Mouse (Mus musculus) liver, embryonic 11.5 days (tissue): ENCODE measurements around the gene March6. TPM values are rescaled to one million over a fixed set of nuclear protein-coding genes. Genes with fewer than 3 reads are reported as not detected.

Experiments
- ATAC-seq: fragments of 200-750 bp; cut with Nextera tagmentation; replicated peaks from 2 replicates; pipeline ENCODE4 v1.8.0; 2017; ENCODE audit warnings: moderate number of reproducible peaks, mild to moderate bottlenecking, moderate TSS enrichment, moderate library complexity; ENCODE audit not compliant: low FRiP score
- DNase-seq: peaks from one replicate; pipeline ENCODE4 v3.0.0-alpha.2; 2017; ENCODE audit warnings: low spot score
- H3K27ac ChIP-seq: fragments of 300-500 bp; sonication (generic); 2 replicates; pipeline ENCODE4 v1.5.1; 2014; ENCODE audit warnings: mild to moderate bottlenecking, low read depth, low read length, control low read depth
- H3K27me3 ChIP-seq: fragments of 300-500 bp; sonication (generic); replicated peaks from 2 replicates; pipeline ENCODE4 v1.6.1; 2014; ENCODE audit warnings: low read length, mixed read lengths; ENCODE audit not compliant: control insufficient read depth, insufficient read depth
- H3K36me3 ChIP-seq: fragments of 300-500 bp; sonication (generic); 2 replicates; pipeline ENCODE4 v1.6.1; 2014; ENCODE audit warnings: mild to moderate bottlenecking, low read length, moderate library complexity, mixed read lengths; ENCODE audit not compliant: control insufficient read depth, insufficient read depth
- H3K4me1 ChIP-seq: fragments of 300-500 bp; sonication (generic); replicated peaks from 2 replicates; pipeline ENCODE4 v1.6.1; 2014; ENCODE audit warnings: low read length, mixed read lengths; ENCODE audit not compliant: control insufficient read depth, insufficient read depth
- H3K4me2 ChIP-seq: fragments of 300-500 bp; sonication (generic); 2 replicates; pipeline ENCODE4 v1.6.1; 2014; ENCODE audit warnings: mild to moderate bottlenecking, control low read depth, moderate library complexity
- H3K4me3 ChIP-seq: fragments of 300-500 bp; sonication (generic); 2 replicates; pipeline ENCODE4 v1.5.1; 2014; ENCODE audit warnings: low read depth, low read length, control low read depth
- H3K9ac ChIP-seq: fragments of 300-500 bp; sonication (generic); 2 replicates; pipeline ENCODE4 v1.6.1; 2014; ENCODE audit warnings: low read depth, low read length, control low read depth
- H3K9me3 ChIP-seq: fragments of 300-500 bp; sonication (generic); 2 replicates; pipeline ENCODE4 v1.6.1; 2016; ENCODE audit warnings: low read length, inconsistent platforms, mixed read lengths; ENCODE audit not compliant: control insufficient read depth
- WGBS: fragments of 180-500 bp; shearing (Covaris S2); extraction: QIAGEN DNeasy Blood & Tissue Kit; methylation state at CpG from one replicate; pipeline ENCODE4 v1.1.7; 2014; 5-methylcytosine and 5-hydroxymethylcytosine counted together
- polyA plus RNA-seq: library from polyadenylated mRNA; unstranded; fragments of >200 nt; fragmentation: Nextera tagmentation; extraction: Ambion mirVana; gene quantifications from 2 replicates; pipeline ENCODE4 v1.2.1, GENCODE M21; 2014

The March6 gene
- polyA plus RNA-seq, 1 experiment from 2014 or later, result 36.1 TPM

DNA sequence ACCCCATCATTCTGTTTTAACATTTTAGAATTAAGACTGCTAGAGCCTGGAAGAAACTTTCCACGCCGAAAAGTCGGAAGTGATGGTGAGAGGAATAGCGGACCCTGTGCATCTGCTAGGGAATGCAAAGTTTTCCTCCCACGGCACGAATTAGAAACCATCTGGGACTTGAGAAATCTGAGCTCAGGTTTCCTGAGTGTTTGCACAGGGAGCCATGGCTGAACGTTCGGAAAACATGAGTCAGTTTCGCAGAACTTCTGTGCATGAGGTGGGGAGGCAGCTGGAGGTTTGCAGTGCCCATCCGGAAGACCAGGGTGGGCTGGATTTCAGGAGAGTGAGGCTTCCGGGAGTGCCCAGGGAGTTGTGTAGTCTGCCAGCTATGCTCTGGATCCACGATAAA is 102.3 kb downstream of the March6 start:
- Histone ChIP-seq H3K4me1 (no peaks in the 10 kb centered on the region), H3K36me3 (no peaks in the 10 kb centered on the region), H3K9me3 (no peaks in the 10 kb centered on the region), H3K27ac (no peak overlapping the region), H3K4me2 (no peak overlapping the region), H3K4me3 (no peak overlapping the region), H3K9ac (no peak overlapping the region), H3K27me3 (no peaks in the 10 kb centered on the region)
- WGBS, result 72% methylated on average over 12 of the region's 12 CpGs
- DNase-seq (no peak), ATAC-seq (no peak)

DNA sequence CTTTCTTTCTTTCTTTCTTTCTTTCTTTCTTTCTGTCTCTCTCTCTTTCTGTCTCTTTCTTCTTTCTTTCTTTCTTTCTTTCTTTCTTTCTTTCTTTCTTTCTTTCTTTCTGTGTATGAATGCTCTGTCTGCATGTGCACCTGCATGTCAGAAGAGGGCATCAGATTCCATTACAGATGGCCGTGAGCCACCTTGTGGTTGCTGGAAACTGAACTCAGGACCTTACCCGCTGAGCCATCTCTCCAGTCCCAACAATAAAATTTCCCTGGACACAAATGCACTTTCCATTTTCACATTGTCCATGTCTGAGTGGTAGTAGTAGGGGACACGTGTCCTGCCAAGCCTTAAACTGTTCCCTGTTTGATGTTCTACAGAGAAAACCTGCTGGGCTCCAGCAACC is 103.5 kb downstream of the March6 start:
- Histone ChIP-seq H3K4me1 (no peaks in the 10 kb centered on the region), H3K9ac (no peak overlapping the region), H3K27ac (no peak overlapping the region), H3K4me2 (no peak overlapping the region), H3K27me3 (no peaks in the 10 kb centered on the region), H3K9me3 (no peaks in the 10 kb centered on the region), H3K4me3 (no peak overlapping the region), H3K36me3 (no peaks in the 10 kb centered on the region)
- ATAC-seq, result no peak
- DNase-seq, result no peak
- WGBS, result 47% methylated on average over 3 of the region's 3 CpGs

DNA sequence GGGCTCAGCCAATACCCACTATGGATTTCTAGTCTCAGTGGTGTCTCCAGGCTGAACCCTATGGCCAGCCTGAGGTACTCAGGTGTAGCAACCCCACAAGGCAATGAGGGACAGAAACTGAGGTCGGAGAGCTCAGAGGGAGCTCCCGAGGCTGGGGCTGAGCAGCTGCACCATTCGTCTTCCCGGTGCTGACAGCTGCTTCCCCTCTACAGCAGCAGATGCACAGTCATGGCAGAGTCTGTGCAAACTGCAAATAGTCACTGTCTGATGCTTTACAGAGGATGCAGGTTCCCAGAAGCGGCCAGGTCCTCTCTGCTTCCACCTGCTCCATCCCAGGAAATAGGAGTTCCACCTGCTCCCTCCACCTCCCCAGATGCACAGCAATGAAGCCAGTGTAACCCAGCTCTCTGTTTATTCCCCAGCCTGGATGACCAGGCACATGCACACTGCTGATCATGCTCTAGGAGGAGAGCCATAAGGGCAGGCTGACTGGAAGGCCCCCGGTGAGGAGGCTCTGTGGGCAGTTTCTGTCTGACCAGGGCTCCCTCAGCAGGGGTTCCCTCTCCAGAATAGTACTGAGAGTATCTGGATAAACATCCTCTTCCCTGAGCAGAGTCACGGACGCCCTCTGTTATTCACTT is 104.7 kb downstream of the March6 start:
- ATAC-seq (no peak), DNase-seq (no peak)
- H3K27me3 ChIP-seq, result no peaks in the 10 kb centered on the region
- H3K4me3 ChIP-seq, result no peak overlapping the region
- no peaks in the 10 kb centered on the region for H3K9me3 ChIP-seq
- H3K9ac ChIP-seq, result no peak overlapping the region
- H3K4me2 ChIP-seq, result no peak overlapping the region
- H3K36me3 ChIP-seq, result no peaks in the 10 kb centered on the region
- no peak overlapping the region for H3K27ac ChIP-seq
- WGBS, result 32% methylated on average over 8 of the region's 8 CpGs
- H3K4me1 ChIP-seq, result no peaks in the 10 kb centered on the region

DNA sequence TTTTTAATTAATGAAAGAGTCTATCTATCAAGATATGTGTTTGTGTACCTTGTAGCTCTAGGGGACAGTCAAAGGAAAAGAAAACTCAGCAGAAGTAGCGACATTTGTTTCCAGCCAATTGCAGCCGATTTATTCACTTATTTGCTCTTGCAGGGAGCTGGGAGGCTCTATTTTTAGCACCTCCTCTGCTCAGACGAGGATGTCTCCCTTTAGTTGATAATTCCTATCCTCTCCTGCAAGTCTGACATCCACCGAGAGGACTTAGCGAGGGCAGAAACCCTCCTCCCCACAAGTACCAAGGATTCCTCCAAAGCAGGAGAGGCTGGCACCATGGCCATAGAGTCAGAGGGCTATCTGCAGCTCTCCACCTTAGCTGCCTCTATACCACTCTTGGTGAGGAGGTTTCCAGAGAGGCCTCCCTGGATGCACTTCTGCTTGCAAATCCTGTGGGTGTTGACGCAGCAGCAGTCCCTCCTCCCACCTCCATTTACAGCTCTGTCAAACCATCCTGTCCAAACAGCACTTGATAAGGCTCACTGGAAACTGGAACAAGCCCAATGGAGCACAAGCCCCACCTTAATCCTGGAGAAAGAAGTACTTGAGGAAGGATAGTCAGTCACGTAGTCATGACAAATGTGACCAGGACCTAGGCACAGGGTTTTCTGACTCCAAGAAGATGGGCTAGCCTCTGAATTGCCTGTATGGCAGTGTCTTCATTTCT is 108.0 kb downstream of the March6 start:
- Histone ChIP-seq H3K9ac (no peak overlapping the region), H3K9me3 (no peaks in the 10 kb centered on the region), H3K4me1 (peaks cover 4% of the 10 kb centered on the region), H3K4me2 (no peak overlapping the region), H3K27me3 (no peaks in the 10 kb centered on the region), H3K27ac (no peak overlapping the region), H3K36me3 (no peaks in the 10 kb centered on the region), H3K4me3 (no peak overlapping the region)
- ATAC-seq (no peak), DNase-seq (no peak)
- 47% methylated on average over 7 of the region's 7 CpGs for WGBS

DNA sequence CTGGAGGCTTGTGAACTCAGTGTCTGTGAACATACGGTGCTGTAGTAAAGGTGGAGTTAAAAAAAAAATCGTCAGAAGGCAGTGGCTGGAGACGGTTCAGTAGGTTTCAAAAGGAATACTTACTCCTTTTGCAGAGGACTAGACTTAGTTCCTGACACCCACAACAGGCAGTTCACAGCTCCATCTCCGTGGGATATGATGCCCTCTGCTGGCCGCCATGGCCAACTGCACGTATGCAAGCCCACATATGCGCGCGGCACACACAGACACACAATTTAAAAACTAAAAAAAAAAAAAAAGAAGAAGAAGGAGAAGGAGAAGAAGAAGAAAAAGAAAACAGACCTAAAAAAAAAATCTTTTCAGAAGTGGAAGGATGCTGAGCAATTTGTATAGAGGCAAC is 111.8 kb downstream of the March6 start:
- WGBS, result 34% methylated on average over 9 of the region's 9 CpGs
- DNase-seq (no peak), ATAC-seq (no peak)

DNA sequence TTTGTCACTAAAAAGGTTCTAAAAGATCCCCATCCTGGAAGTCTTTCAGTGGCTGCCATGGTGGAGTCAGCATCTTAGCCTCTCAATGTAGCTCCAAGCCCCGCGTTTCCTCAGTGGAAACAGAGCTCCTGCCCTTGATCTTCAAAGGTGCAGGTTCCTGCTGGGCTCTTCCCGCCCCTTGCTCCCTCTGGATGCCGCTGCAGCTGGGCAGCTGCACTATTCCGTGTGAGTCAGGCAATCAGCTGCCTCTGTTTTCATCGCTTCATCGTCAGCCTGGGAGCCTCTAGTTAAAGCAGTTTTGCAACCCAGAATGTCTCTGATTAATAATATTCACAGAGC is 112.2 kb downstream of the March6 start:
- Histone ChIP-seq H3K4me2 (peak overlapping the region; percentile 64), H3K4me1 (peaks cover 4% of the 10 kb centered on the region), H3K27ac (no peak overlapping the region), H3K36me3 (no peaks in the 10 kb centered on the region), H3K9me3 (no peaks in the 10 kb centered on the region), H3K4me3 (no peak overlapping the region; the same call in 1 of the 2 replicates), H3K9ac (0 out of 2 replicates have a peak overlapping the region, but pooled peaks have one; percentile 25), H3K27me3 (no peaks in the 10 kb centered on the region)
- DNase-seq (peak; percentile 39), ATAC-seq (no peak)
- 11% methylated on average over 7 of the region's 7 CpGs for WGBS

More for the DNA sequence above, 111.8 kb downstream of the March6 start:
- Histone ChIP-seq H3K4me3 (no peak overlapping the region), H3K4me1 (peaks cover 4% of the 10 kb centered on the region), H3K9ac (no peak overlapping the region), H3K36me3 (no peaks in the 10 kb centered on the region), H3K9me3 (no peaks in the 10 kb centered on the region), H3K27ac (no peak overlapping the region), H3K27me3 (no peaks in the 10 kb centered on the region), H3K4me2 (peak overlapping the region; percentile 64)

DNA sequence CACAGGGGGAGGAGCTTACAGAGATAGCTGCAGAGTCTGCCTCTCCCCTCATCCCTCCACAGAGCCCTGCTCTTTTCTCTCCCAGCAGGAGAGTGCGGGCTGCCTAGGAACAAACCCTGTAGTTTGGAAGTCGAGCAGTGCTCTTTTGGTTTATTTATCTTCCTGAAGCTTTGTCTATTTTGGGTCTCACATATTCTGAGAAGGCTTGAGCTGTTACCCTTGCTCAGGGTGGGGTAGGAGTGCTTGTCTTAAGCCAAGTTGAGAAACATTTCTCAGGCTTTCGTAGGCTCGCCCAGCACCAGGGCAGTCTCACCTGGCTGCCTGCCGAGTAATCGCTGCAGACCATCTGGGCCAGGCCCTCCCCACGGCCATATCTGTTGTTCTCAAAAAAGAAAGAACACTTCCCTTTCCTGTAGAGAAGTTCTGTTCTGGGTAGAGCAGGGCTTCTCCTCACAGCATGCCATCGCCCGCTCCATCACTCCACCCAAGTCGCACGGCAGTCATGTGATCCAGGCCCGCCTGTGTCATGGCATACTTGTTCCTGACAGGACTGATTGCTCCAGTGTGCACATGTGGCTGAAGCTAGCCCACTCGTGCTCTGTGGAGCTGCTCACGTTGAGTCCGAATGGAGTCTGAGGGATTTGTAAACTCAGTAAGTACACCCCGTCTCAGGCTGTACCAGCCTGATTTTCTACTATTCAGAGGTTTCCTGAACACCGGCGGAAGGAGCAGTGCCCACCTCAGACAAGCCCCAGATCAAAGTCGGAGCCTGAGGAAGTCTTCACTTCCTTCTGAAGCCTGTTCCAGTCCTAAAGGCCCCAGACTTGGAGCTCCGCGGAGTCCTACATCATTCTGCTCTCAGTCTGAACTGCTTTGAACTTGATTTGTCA is 112.8 kb downstream of the March6 start:
- ATAC-seq, result peak; percentile 77
- no peak for DNase-seq
- WGBS, result 27% methylated on average over 21 of the region's 21 CpGs

DNA sequence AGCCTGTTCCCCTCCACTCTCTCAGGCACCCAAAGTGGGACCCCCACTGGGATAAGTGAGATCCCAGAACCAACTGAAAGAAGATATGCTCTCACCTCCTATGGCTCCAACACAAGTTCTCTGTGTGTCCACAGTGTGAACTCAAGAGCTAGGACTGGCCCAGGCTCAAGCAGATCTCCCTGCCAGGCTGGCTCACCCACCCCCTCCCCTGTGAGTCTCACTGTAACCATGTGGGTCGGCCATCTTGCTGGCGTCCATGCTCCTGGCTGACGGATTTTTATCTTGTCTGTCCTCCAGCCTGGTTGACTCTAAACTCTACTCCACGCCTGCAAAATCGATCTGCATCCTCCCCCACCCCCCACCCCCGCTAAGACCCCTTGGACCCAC is 113.5 kb downstream of the March6 start:
- no peak for ATAC-seq
- H3K4me2 ChIP-seq, result peak overlapping the region; percentile 64

More for the DNA sequence above, 112.8 kb downstream of the March6 start:
- Histone ChIP-seq H3K27ac (no peak overlapping the region), H3K9ac (peak overlapping the region; percentile 25; the same call in 1 of the 2 replicates), H3K36me3 (no peaks in the 10 kb centered on the region), H3K4me1 (peaks cover 4% of the 10 kb centered on the region), H3K9me3 (no peaks in the 10 kb centered on the region), H3K27me3 (no peaks in the 10 kb centered on the region), H3K4me2 (peak overlapping the region; percentile 64), H3K4me3 (peak overlapping the region; percentile 23; the same call in 1 of the 2 replicates)

More for the DNA sequence above, 113.5 kb downstream of the March6 start:
- H3K9me3 ChIP-seq, result no peaks in the 10 kb centered on the region
- H3K27ac ChIP-seq, result no peak overlapping the region
- no peak overlapping the region for H3K4me3 ChIP-seq
- H3K36me3 ChIP-seq, result no peaks in the 10 kb centered on the region
- peaks cover 4% of the 10 kb centered on the region for H3K4me1 ChIP-seq
- H3K27me3 ChIP-seq, result no peaks in the 10 kb centered on the region
- WGBS, result 47% methylated on average over 6 of the region's 6 CpGs
- no peak overlapping the region for H3K9ac ChIP-seq
- DNase-seq, result no peak
